Mouse (Mus musculus) erythroid progenitor cell, adult 5-6 weeks (primary cell): ENCODE results near the gene Tenm4. TPM values are rescaled to one million over a fixed set of nuclear protein-coding genes. Genes with fewer than 3 reads are reported as not detected.

Experiments
- ATAC-seq: replicated peaks from 2 replicates; pipeline ENCODE4 v1.8.0; 2016; ENCODE audit warnings: moderate number of reproducible peaks, mild to moderate bottlenecking, moderate TSS enrichment, inconsistent platforms; ENCODE audit not compliant: poor library complexity, low FRiP score, severe bottlenecking
- total RNA-seq, 2 experiments: library from RNA; stranded (forward) in 1 of 2; stranded (reverse) in 1 of 2; fragments of 150-400 nt in 1 of 2; fragments of 186-747, 209-891 nt in 1 of 2; gene quantifications; 2 replicates each; pipeline versions ENCODE4 v1.2.3 to v1.2.4; 2015 to 2017; ENCODE audit warnings: low replicate concordance in 2 of 2

The Tenm4 gene
- total RNA-seq (2015; ENCODE audit: low replicate concordance), result 1.7 and 5.8 TPM in 2 replicates
- 0.23 and 3.5 TPM in 2 replicates for total RNA-seq (2017; ENCODE audit: low replicate concordance)

- no peak for ATAC-seq
These were observed at the start of gene Tenm4 for GRCm38 (mm10) chr7:96170924-96171595. Tenm4 (plus strand) TSS chr7:96171246.

DNA sequence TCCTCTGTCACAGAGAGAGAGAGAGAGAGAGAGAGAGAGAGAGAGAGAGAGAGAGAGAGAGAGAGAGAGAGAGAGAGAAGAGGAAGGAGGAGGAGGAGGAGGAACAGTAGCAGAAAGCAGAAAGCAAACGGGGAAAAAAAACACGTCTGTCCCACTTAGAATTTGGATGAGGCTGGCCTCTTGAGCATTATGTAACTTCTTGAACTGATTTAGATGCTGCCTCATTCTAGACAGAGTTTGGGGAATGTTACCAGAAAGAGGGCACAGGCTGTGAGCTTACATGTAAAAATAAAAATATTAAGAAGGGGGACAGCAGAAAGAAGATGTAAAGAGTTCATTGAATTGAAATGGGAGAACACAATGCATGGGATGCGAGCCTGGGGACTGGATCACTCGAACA lies 40.3 kb upstream of the Tenm4 start:
- ATAC-seq, result no peak

DNA sequence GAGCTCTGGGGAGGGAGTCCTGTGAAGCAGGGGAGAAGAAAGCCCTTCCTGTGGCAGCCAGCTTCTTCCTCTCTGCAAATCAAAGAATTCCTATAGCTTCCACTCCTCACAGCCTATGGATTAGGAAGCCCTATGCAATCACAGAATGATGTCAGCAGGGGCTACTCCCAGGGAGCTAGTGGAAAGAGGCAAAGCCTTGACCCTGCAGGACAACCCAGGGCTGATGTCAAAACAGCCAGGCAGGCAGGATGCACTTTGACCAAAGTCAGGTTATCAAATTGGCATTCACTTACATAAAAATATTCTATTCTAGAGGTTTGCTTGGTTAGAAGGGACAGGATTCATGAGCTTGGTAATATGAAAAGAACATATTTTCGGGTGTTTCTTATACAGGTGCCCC lies 39.9 kb upstream of the Tenm4 start:
- ATAC-seq, result no peak

- no peak for ATAC-seq
These were observed 34.5 kb upstream of the Tenm4 start for GRCm38 (mm10) chr7:96136497-96136961.

- ATAC-seq, result no peak
These were observed 29.2 kb upstream of the Tenm4 start for GRCm38 (mm10) chr7:96141876-96142275.

- no peak for ATAC-seq
These were observed 28.0 kb upstream of the Tenm4 start for GRCm38 (mm10) chr7:96142973-96143596.

GRCm38 (mm10) chr7:96147436-96147835 lies 23.6 kb upstream of the Tenm4 start:
- no peak for ATAC-seq

DNA sequence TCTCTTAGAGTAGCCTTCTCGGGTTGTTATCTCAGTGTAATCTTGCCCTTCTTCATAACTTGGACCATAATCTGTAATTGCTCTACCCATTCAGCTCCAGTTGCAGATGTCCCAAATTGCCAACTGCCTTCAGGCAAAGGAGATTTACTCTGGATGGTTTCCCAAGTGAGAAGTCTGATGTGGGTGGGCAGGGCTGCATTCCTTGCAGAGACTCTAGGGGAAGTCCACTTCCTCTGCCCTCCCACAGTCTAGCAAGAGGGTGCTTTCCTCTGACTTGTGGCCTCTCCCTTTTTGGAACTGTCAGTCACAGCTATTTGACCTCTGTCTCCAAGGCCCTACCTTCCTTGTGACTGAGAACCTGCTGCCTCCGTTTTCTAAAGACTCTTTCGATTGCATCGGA lies 22.9 kb upstream of the Tenm4 start:
- ATAC-seq, result no peak

GRCm38 (mm10) chr7:96151277-96151676 lies 19.8 kb upstream of the Tenm4 start:
- ATAC-seq, result no peak

- no peak for ATAC-seq
These were observed 19.1 kb upstream of the Tenm4 start for GRCm38 (mm10) chr7:96151961-96152360.

GRCm38 (mm10) chr7:96152431-96152830 lies 18.6 kb upstream of the Tenm4 start:
- no peak for ATAC-seq

GRCm38 (mm10) chr7:96152924-96153359 lies 18.1 kb upstream of the Tenm4 start:
- ATAC-seq, result no peak

DNA sequence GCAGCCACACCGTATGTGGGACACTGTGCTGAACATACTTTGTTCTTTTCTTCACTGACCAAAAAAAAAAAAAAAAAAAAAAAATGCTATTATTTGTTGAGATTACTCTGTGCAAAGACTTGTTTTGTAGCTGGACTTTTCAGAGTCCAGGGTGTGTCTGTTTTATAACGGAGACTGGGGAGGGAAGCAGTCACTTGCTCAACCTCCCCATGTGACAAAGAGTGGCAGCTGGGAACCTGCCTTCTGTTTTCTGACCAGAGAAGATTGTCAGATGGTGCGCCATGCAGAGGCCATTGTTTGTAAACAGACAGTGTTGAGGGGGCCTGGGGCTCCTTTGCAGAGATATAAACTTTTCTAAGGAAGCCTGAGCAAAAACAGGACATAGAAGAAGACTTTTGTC lies 17.0 kb upstream of the Tenm4 start:
- ATAC-seq, result no peak

GRCm38 (mm10) chr7:96156481-96157255 lies 14.4 kb upstream of the Tenm4 start:
- no peak for ATAC-seq

- no peak for ATAC-seq
These were observed 6.9 kb upstream of the Tenm4 start for GRCm38 (mm10) chr7:96164141-96164540.

- ATAC-seq, result no peak
These were observed 2.1 kb upstream of the Tenm4 start for GRCm38 (mm10) chr7:96168921-96169320.

DNA sequence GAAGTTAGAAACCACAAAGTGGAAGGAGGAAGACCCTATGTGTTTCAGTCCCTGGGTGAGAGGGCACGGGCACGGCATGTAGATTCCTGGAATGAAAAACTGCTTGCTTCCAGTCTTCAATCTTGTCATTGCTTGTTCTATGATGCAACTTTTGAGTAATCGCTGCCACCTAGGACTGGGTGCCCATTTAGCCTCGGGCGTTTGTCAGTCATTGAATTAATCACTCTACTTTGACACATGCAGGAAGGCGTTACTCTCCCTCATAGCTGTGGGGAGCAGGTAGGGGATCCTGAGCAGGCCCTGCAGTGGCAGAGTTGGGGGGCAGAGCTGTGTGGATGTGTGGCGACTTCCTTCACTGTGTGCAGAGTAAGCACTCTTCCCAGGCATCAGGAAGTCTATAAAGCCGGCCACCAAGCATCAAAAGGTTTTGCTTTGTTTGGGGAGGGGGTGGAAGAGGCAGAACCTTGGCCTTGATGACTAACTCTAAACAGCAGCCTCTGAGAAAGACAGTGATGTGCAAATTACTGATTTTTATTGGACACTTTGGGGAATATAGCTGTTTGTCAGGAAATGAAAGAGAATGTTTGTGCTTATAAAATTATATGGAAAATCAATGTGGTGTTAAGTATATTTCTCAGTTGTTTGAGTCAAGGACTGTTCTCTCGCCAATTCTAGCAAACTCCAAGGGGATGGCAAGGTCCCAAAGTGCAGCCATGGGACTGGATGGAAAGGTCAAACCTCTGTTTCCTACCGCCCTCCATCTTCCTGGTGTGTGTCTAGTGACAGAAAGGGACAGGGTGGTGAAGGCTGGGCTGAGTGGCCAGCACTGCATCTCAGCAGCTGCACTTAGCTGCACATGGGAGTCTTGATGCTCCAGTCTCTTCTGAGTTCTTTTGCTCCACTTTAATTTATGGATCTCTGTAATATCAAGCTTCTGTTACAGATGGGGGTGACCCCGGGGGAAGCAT lies 834 bp downstream of the Tenm4 start:
- ATAC-seq, result no peak

DNA sequence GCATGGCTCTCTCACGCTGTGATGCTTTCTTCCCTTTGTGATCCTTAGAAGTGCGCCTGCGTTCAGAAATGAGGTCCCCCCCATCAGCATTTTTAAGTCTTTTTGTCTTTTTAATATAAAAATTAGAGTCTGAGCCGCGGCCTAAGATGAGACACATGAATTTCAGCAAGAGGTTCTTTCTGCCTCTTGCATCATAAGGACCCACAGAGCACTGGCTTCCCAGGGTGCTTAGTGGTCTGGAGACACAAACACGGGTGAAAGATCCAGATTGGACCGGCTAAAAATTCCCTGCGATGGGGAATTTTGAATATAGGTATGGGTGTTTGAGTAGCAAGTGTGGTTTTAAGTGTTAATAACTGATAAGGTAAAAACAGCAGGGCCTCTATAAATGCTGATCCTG lies 5.7 kb downstream of the Tenm4 start:
- ATAC-seq, result no peak

DNA sequence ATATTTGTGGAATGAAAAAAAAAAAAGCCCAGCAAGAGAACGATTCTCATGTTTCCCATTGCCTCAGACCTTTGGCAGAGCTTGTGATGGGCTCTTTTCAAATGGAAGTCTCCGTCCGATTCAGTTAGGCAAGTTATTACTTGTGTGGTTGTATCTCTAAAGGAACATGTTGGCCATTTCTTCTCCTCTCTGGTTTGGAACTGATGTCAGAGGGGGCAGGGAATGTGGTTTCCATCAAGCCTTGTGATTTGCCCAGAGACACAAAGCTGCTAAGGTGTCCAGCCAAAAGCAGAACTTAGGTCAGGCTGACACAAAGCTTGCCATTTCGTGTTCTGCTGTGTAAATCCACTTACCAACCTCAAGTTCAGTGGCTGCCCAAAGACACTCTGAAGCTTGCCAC lies 10.7 kb downstream of the Tenm4 start:
- ATAC-seq, result no peak

- ATAC-seq, result no peak
These were observed 12.1 kb downstream of the Tenm4 start for GRCm38 (mm10) chr7:96183195-96183594.
